Mouse (Mus musculus) brain, embryonic 14.5 days (tissue): ENCODE measurements around the gene Desi2.

Experiments
- CTCF ChIP-seq: fragments of 200-500 bp; IDR thresholded peaks from 2 replicates; pipeline ENCODE4 v1.5.1; 2012; ENCODE audit warnings: inconsistent platforms, mild to moderate bottlenecking, moderate library complexity, borderline replicate concordance; ENCODE audit not compliant: insufficient read depth, insufficient read length; ENCODE audit errors: extremely low read depth
- POLR2A ChIP-seq: fragments of 200-500 bp; IDR thresholded peaks from 2 replicates; pipeline ENCODE4 v1.6.1; 2012; ENCODE audit warnings: mild to moderate bottlenecking, inconsistent platforms, borderline replicate concordance; ENCODE audit not compliant: poor library complexity, insufficient read depth, insufficient read length, severe bottlenecking; ENCODE audit errors: extremely low read depth

- no peak for TF ChIP-seq POLR2A
- TF ChIP-seq CTCF, result no peak
Observed at GRCm38 (mm10) chr1:178188386-178188785, 1.2 kb downstream of the Desi2 start.
